Mouse (Mus musculus): Measurements from ENCODE around the gene Ets2. TPM values are rescaled to one million over a fixed set of nuclear protein-coding genes. Genes with fewer than 3 reads are reported as not detected.
"Not testable (repeated sequence)": the region's sequence is repeated elsewhere in the genome, so short reads cannot be mapped to it uniquely, and the experiment has no call there.

Ets2 gene
- polyA plus RNA-seq, 1 experiment from 2014 or later = 109 TPM

GRCm38 (mm10) chr16:95702562-95703545, 979 bp downstream of the Ets2 start:
- peak overlapping the region; percentile 72 for H3K4me2 ChIP-seq
- ATAC-seq (ENCODE audit: insufficient number of reproducible peaks, low FRiP score, low TSS enrichment, low read depth) = peak; percentile 74
- peaks cover 14% of the 10 kb centered on the region for H3K36me3 ChIP-seq
- H3K9ac ChIP-seq = peak overlapping the region; percentile 97
- peaks cover 42% of the 10 kb centered on the region for H3K4me1 ChIP-seq
- H3K4me3 ChIP-seq = peak overlapping the region; percentile 81
- H3K27ac ChIP-seq = peak overlapping the region; percentile 96
- under 1% methylated on average over 61 of the region's 62 CpGs for WGBS
- no peaks in the 10 kb centered on the region for H3K27me3 ChIP-seq
- H3K9me3 ChIP-seq = no peaks in the 10 kb centered on the region

GRCm38 (mm10) chr16:95703958-95704357, 2.1 kb downstream of the Ets2 start:
- WGBS = 15% methylated on average over 8 of the region's 8 CpGs
- no peak for ATAC-seq (ENCODE audit: insufficient number of reproducible peaks, low FRiP score, low TSS enrichment, low read depth)
- H3K9me3 ChIP-seq = no peaks in the 10 kb centered on the region
- peak overlapping the region; percentile 81 for H3K4me3 ChIP-seq
- H3K36me3 ChIP-seq = peaks cover 22% of the 10 kb centered on the region
- H3K27me3 ChIP-seq = no peaks in the 10 kb centered on the region
- peaks cover 53% of the 10 kb centered on the region for H3K4me1 ChIP-seq
- peak overlapping the region; percentile 48 for H3K9ac ChIP-seq
- H3K4me2 ChIP-seq = peak overlapping the region; percentile 72
- peak overlapping the region; percentile 75 for H3K27ac ChIP-seq

- 53% methylated on average over 10 of the region's 10 CpGs for WGBS
- ATAC-seq (ENCODE audit: insufficient number of reproducible peaks, low FRiP score, low TSS enrichment, low read depth) = no peak
- peaks cover 48% of the 10 kb centered on the region for H3K4me1 ChIP-seq
- H3K4me2 ChIP-seq = peak overlapping the region; percentile 72
- H3K27me3 ChIP-seq = no peaks in the 10 kb centered on the region
- H3K27ac ChIP-seq = peak overlapping the region; percentile 75; the same call in 1 of the 2 replicates
- H3K9ac ChIP-seq = peak overlapping the region; percentile 48
- H3K4me3 ChIP-seq = peak overlapping the region; percentile 81
- peaks cover 29% of the 10 kb centered on the region for H3K36me3 ChIP-seq
- no peaks in the 10 kb centered on the region for H3K9me3 ChIP-seq
These were observed 2.9 kb downstream of the Ets2 start for GRCm38 (mm10) chr16:95704662-95705330.

GRCm38 (mm10) chr16:95705771-95706170, 3.9 kb downstream of the Ets2 start:
- Histone ChIP-seq H3K4me3 (peak overlapping the region; percentile 81), H3K4me1 (peaks cover 48% of the 10 kb centered on the region), H3K27ac (no peak overlapping the region), H3K9me3 (no peaks in the 10 kb centered on the region), H3K27me3 (no peaks in the 10 kb centered on the region), H3K9ac (no peak overlapping the region), H3K36me3 (peaks cover 38% of the 10 kb centered on the region), H3K4me2 (peak overlapping the region; percentile 72)
- no peak for ATAC-seq (ENCODE audit: insufficient number of reproducible peaks, low FRiP score, low TSS enrichment, low read depth)
- 84% methylated on average over 6 of the region's 6 CpGs for WGBS

GRCm38 (mm10) chr16:95708211-95709004, 6.5 kb downstream of the Ets2 start:
- H3K4me2 ChIP-seq = peak overlapping the region; percentile 24; the same call in 1 of the 2 replicates
- no peak overlapping the region for H3K9ac ChIP-seq
- 52% methylated on average over 21 of the region's 21 CpGs for WGBS
- H3K27me3 ChIP-seq = no peaks in the 10 kb centered on the region
- peak overlapping the region; percentile 74 for H3K27ac ChIP-seq
- H3K4me3 ChIP-seq = no peak overlapping the region
- no peaks in the 10 kb centered on the region for H3K9me3 ChIP-seq
- H3K4me1 ChIP-seq = peaks cover 42% of the 10 kb centered on the region
- peaks cover 54% of the 10 kb centered on the region for H3K36me3 ChIP-seq
- no peak for ATAC-seq (ENCODE audit: insufficient number of reproducible peaks, low FRiP score, low TSS enrichment, low read depth)

GRCm38 (mm10) chr16:95709175-95709574, 7.3 kb downstream of the Ets2 start:
- Histone ChIP-seq H3K4me2 (no peak overlapping the region), H3K36me3 (peaks cover 61% of the 10 kb centered on the region), H3K27ac (no peak overlapping the region), H3K4me1 (peaks cover 39% of the 10 kb centered on the region), H3K27me3 (no peaks in the 10 kb centered on the region), H3K4me3 (no peak overlapping the region), H3K9ac (no peak overlapping the region), H3K9me3 (no peaks in the 10 kb centered on the region)
- no peak for ATAC-seq (ENCODE audit: insufficient number of reproducible peaks, low FRiP score, low TSS enrichment, low read depth)
- WGBS = 69% methylated on average over 4 of the region's 4 CpGs

GRCm38 (mm10) chr16:95710129-95710528, 8.3 kb downstream of the Ets2 start:
- no peak overlapping the region for H3K9ac ChIP-seq
- 90% methylated on average over 6 of the region's 6 CpGs for WGBS
- ATAC-seq (ENCODE audit: insufficient number of reproducible peaks, low FRiP score, low TSS enrichment, low read depth) = no peak
- H3K4me1 ChIP-seq = peaks cover 30% of the 10 kb centered on the region
- no peaks in the 10 kb centered on the region for H3K9me3 ChIP-seq
- H3K27ac ChIP-seq = no peak overlapping the region
- no peak overlapping the region for H3K4me3 ChIP-seq
- peaks cover 71% of the 10 kb centered on the region for H3K36me3 ChIP-seq
- no peak overlapping the region for H3K4me2 ChIP-seq
- no peaks in the 10 kb centered on the region for H3K27me3 ChIP-seq

- peaks cover 80% of the 10 kb centered on the region for H3K36me3 ChIP-seq
- H3K4me2 ChIP-seq = no peak overlapping the region
- peaks cover 15% of the 10 kb centered on the region for H3K4me1 ChIP-seq
- H3K9me3 ChIP-seq = no peaks in the 10 kb centered on the region
- ATAC-seq (ENCODE audit: insufficient number of reproducible peaks, low FRiP score, low TSS enrichment, low read depth) = no peak
- H3K4me3 ChIP-seq = no peak overlapping the region
- H3K27me3 ChIP-seq = no peaks in the 10 kb centered on the region
- 83% methylated on average over 10 of the region's 10 CpGs for WGBS
- H3K9ac ChIP-seq = no peak overlapping the region
- H3K27ac ChIP-seq = no peak overlapping the region
These were observed 10.2 kb downstream of the Ets2 start for GRCm38 (mm10) chr16:95712121-95712520.

- H3K36me3 ChIP-seq = peaks cover 84% of the 10 kb centered on the region
- not testable (repeated sequence) for H3K27ac ChIP-seq; H3K4me1 ChIP-seq; H3K9ac ChIP-seq; H3K4me2 ChIP-seq; ATAC-seq (ENCODE audit: insufficient number of reproducible peaks, low FRiP score, low TSS enrichment, low read depth); H3K27me3 ChIP-seq; H3K9me3 ChIP-seq; H3K4me3 ChIP-seq
- 78% methylated on average over 2 of the region's 2 CpGs for WGBS
These were observed 11.2 kb downstream of the Ets2 start for GRCm38 (mm10) chr16:95713077-95713476.

- 78% methylated on average over 11 of the region's 11 CpGs for WGBS
- Histone ChIP-seq H3K27ac (no peak overlapping the region), H3K4me1 (no peaks in the 10 kb centered on the region), H3K9ac (no peak overlapping the region), H3K4me3 (no peak overlapping the region), H3K27me3 (no peaks in the 10 kb centered on the region), H3K36me3 (peaks cover 88% of the 10 kb centered on the region), H3K4me2 (no peak overlapping the region), H3K9me3 (no peaks in the 10 kb centered on the region)
- ATAC-seq (ENCODE audit: insufficient number of reproducible peaks, low FRiP score, low TSS enrichment, low read depth) = no peak
These were observed 13.2 kb downstream of the Ets2 start for GRCm38 (mm10) chr16:95715026-95715425.

GRCm38 (mm10) chr16:95716061-95716706, 14.3 kb downstream of the Ets2 start:
- Histone ChIP-seq H3K27me3 (no peaks in the 10 kb centered on the region), H3K4me1 (no peaks in the 10 kb centered on the region), H3K27ac (no peak overlapping the region; the same call in 1 of the 2 replicates), H3K4me2 (no peak overlapping the region), H3K36me3 (peaks cover 91% of the 10 kb centered on the region), H3K9ac (no peak overlapping the region), H3K9me3 (0 out of 2 replicates have a peak, but pooled peaks cover 3% of the 10 kb centered on the region), H3K4me3 (no peak overlapping the region)
- WGBS = 86% methylated on average over 12 of the region's 12 CpGs
- no peak for ATAC-seq (ENCODE audit: insufficient number of reproducible peaks, low FRiP score, low TSS enrichment, low read depth)

Data from limb, embryonic 15.5 days (tissue).